Comparison of ENCODE assay signal across 7 mouse cellular contexts in genomic region chr6:88369851-88370635, GRCm38 (mm10).
A peak's percentile ranks its signal among the peaks of the same experiment; 100 is the strongest.
DNase-seq lines count a peak whose midpoint lies in the region.

No protein-coding gene starts in this region.

- DNase-seq in right cerebral cortex, postnatal 14 days, result peak; percentile 22
- DNase-seq in right cerebral cortex, adult 18-20 months, result no peak
- peak; percentile 44 for DNase-seq in gastrocnemius, postnatal 10 days
- peak; percentile 23 for DNase-seq in kidney, adult 9 months
- peak; percentile 32 for DNase-seq in mesoderm, embryonic 11.5 days (ENCODE audit: low read depth, low spot score)
- DNase-seq in layer of hippocampus, adult 9-10 months (ENCODE audit: low spot score), result no peak
- no peak for DNase-seq in spleen, adult 12 weeks (ENCODE audit: low spot score)

Comparison
In these comparisons a context has a peak if more than half of its experiments do, and no peak if none do; other contexts are left out.
1. DNase-seq: peak in right cerebral cortex, postnatal 14 days (single experiment), gastrocnemius, postnatal 10 days (single experiment), kidney, adult 9 months (single experiment) and mesoderm, embryonic 11.5 days (single experiment); none in right cerebral cortex, adult 18-20 months (single experiment), layer of hippocampus, adult 9-10 months (single experiment) and spleen, adult 12 weeks (single experiment).